Mouse (Mus musculus) kidney, adult 8-10 months (tissue): ENCODE results near the gene Arf6.

Experiments
- DNase-seq, 2 experiments: peaks; one replicate each; pipeline ENCODE4 v3.0.0; 2022

The Arf6 gene

DNA sequence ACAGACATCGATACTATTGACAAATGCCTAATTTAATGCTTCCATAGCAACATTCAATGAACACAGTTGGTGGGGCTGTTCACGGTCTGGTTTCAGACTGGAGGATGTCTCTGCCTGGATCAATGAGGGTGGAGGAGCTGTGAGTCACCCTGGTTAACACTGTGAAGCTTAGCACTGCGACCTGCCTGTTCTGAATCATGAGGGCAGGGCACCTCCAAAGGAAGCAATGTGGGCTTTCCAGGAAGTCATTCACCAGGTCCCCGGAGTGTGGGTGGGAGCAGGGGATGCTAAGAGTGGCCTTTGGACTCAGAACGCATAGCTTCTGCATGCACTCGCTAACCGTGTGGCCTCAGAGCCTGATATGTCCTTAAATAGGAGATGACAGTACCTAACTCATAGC lies 44.8 kb downstream of the Arf6 start:
- no peak for DNase-seq

DNA sequence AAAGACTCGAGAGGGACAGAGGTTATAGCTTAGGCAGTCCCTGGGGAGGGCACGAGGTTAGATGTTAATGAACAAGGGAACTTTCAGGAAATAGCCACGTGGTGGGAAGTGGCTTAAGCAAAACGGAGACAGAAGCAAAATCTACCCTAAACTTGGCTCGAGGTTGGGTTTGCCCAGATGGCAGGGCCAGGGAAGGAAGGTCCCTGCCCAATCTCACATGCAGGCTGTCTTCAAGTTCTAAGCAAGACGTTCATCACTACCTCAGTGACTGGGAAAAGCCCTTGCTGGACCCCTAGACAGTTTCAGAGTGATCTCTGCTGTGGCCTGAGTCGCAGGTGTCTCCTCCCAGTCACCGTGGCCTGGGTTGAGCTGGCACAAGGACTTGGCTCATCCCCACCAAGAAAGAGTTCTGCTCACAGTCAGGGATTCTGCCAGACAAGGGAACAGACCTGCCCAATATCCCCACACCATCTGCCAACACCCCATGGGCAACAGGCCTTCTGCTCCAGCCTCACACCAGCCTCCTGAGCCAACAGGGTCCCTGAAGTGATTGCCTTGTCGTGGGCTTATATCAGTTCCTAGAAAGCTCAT lies 45.8 kb downstream of the Arf6 start:
- peak; percentile 20 to 32 for DNase-seq

DNA sequence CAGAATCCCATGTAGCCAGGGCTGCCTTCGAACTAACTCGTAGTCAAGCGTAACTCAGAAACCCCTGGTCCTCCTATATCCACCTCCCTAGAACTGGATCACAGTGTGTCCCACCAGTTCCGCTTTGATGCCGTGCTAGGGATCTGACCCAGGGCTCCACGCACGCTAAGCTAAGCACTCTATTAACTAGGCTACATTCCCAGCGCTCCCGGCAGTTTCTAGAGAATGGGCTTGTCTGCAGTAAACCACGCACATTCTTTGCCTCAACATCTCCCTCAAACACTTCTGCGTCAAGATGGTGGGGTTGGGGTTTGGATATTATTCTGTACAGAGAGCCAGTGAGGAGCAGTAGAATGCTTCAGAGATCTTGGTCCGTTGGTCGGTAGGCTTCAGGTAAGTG lies 46.7 kb downstream of the Arf6 start:
- DNase-seq: no peak

- no peak for DNase-seq
Measured at GRCm38 (mm10) chr12:69419017-69419605, 47.2 kb downstream of the Arf6 start.

- no peak for DNase-seq
Measured at GRCm38 (mm10) chr12:69419606-69420005, 47.7 kb downstream of the Arf6 start.

DNA sequence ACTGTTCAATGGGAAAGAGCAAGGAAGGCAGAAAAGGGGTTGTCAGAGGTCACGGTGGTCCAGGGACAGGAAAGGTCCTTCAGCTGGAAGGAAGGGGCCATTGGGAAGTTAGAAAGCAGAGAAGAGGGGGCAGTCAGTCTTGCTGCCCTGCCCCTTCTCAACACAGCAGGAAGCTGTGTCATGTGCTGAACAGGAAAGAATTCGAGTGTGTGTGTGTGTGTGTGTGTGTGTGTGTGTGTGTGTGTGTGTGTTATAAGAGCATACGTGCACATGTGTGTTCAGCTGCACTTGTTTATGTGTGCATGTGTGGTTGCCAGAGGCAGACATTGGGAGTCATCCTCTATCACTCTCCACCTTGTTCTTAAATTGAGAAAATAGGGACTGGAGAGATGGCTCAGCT lies 48.8 kb downstream of the Arf6 start:
- no peak for DNase-seq

DNA sequence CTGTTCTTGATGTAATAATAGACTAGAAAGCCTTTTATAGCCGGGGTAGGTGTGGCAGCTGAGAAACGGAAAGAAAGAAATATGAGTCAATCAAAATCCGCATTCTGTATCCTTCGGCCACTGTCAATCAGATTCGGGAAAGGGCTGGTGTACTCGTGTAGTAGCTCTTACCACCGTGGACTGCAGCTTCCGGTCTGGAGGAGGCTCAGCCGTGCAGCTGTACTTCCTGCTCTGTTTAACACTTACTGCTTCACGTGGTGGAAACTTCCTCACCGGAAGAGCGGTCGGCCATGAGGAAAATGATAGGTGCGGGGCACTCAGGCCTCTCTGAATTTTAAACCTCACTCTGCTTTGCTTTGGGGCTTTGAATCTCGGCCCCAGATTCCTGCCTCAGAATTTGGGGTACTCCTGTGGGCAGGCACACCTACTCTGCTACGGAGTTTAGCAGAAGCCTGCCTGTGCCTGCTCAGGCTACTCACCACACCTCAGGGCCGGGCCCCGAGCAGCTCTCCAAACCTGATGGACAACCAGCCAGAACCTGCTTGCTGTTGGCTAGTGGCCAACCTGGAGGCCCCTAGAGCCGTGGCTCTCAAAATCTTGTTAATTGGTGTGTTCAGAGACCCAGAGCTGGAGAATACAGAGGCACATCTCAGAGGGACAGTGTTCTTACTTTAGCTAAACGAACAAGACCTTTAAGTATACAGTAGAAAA lies 51.0 kb downstream of the Arf6 start:
- DNase-seq: peak in 1 of 2 experiments; percentile 37
